Mouse (Mus musculus) forelimb bud, embryonic 11.5 days (tissue): ENCODE results near the gene Fem1a.
"Not testable (repeated sequence)": the region's sequence is repeated elsewhere in the genome, so short reads cannot be mapped to it uniquely, and the experiment has no call there.

Experiments
- DNase-seq: peaks from one replicate; pipeline ENCODE4 v3.0.0-alpha.2; 2012; ENCODE audit warnings: low read depth, low spot score

The Fem1a gene

DNA sequence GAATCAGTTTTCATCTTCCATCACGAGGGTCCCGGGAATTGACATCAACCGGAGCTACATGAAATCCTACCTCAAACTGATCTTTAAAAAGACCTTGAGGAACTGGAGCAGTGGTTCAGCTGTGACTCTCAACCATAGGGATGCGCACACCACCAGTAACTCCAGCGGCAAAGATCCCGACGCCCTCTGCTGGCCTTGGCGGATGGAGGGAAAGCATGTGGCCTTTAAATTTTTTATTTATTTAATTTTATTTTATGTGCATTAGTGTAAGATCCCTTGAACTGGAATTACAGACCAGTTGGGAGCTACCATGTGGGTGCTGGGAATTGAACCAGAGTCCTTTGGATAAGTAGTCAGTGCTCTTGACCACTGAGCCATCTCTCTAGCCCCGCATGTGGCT, 1.2 kb upstream of the Fem1a start:
- no peak for DNase-seq

- DNase-seq: peak; percentile 98
Measured at GRCm38 (mm10) chr17:56255863-56256238, 759 bp upstream of the Fem1a start.

DNA sequence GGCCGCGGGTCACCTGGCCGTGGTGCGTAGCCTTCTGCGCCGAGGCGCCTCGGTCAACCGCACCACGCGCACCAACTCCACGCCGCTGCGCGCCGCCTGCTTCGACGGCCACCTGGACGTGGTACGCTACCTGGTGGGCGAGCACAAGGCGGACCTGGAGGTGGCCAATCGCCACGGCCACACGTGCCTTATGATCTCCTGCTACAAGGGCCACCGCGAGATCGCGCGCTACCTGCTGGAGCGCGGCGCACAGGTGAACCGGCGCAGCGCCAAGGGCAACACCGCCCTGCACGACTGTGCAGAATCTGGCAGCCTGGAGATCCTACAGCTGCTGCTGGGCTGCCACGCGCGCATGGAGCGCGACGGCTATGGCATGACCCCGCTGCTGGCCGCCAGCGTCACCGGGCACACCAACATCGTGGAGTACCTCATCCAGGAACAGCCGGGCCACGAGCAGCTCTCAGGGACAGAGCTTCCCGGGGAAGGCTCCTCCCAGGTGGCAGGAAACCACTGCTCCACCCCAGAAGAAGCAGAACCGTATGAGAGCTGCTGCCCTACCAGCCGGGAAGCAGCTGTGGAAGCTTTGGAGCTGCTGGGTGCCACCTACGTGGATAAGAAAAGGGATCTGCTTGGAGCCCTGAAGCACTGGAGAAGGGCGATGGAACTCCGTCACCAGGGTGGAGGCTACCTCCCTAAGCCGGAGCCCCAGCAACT, 728 bp downstream of the Fem1a start:
- DNase-seq: no peak

DNA sequence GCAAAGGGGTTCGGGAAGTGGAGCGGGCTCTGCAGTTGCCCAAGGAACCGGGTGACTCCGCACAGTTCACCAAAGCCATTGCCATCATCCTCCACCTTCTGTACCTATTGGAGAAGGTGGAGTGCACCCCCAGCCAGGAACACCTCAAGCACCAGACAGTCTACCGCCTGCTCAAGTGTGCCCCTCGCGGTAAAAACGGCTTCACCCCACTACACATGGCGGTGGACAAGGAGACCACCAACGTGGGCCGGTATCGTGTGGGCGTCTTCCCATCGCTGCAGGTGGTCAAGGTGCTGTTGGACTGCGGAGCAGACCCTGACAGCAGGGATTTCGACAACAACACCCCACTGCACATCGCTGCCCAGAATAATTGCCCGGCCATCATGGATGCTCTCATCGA, 1.7 kb downstream of the Fem1a start:
- DNase-seq: not testable (repeated sequence)

DNA sequence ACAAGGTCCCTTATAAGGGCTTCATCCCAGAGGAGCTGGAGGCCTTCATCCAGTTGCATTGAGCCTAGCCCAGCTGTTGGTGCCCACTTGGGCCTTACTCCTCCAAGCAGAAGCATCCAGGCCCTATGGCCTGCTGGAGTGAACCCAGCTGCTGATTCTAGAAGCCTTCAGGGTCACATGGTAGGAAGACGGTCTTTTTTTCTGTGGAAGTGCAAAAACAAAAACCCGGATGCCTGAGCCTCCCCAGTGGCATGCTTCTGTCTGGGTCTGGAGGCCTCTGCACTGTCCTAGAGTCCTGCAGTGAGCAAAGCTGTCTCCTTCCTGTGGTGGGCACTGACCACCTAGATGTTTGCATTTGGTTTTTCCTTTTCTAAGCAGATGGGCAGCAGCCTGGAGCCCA, 2.2 kb downstream of the Fem1a start:
- DNase-seq: not testable (repeated sequence)

GRCm38 (mm10) chr17:56259301-56260037, 2.9 kb downstream of the Fem1a start:
- no peak for DNase-seq

GRCm38 (mm10) chr17:56261166-56261565, 4.6 kb downstream of the Fem1a start:
- DNase-seq: no peak

DNA sequence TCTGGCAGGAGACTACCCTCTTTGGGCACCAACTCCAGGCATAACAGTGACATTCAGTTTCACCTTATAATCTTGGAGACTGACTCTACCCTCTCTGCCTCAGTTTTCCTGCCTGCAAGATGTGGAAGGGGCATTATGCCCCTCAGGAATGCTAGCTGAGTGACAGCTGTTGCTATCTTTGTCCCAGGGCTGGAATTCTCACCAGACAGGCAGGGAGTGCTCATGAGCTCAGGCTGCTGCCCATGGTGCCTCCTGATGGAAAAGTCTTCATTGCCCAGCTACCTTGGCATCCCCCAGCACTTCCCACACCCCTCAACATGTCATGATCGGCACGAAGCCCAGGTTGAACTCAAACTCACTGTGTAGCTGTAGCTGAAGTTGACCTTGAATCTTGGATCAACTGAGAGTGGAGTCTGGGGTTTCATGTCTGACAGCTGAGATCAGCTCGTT, 6.1 kb downstream of the Fem1a start:
- no peak for DNase-seq

- peak; percentile 76 for DNase-seq
Measured at GRCm38 (mm10) chr17:56264020-56264419, 7.4 kb downstream of the Fem1a start.

DNA sequence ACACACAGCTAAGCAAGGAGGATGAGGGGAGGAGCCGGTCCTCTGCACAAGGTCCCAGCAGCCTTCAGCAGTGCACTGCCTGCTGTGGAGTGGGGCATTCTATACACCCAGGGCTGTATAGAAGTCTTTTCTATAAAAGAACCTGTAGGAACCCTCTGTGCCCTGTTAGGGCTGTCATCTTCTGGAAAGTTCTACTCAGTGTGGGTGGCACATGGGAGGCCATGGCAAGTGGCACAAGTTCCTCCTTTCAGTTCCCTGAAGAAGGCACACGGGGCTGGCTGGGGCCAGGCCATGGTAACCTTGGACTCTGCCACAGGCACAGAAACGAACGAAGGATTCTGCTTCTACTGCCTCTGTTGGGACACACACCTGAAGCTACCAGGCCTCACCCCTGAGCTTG, 8.4 kb downstream of the Fem1a start:
- DNase-seq: no peak

DNA sequence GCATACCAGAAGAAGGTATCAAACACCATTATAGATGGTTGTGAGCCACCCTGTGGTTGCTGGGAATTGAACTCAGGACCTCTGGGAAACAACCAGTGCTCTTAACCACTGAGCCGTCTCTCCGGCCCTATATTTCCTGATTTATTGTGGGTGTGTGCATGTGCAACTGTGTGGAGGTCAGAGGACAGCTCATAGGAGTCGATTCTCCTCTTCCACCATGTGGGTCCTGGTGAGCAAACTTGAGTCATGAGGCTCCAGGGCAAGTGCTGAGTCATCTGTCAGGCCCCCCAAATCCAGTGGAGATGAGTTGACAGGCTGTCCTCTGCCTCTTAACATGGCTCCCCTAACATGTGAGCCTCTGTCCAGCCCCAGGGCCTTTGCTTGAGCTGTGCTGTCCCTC, 9.3 kb downstream of the Fem1a start:
- no peak for DNase-seq

GRCm38 (mm10) chr17:56266271-56266670, 9.7 kb downstream of the Fem1a start:
- no peak for DNase-seq

DNA sequence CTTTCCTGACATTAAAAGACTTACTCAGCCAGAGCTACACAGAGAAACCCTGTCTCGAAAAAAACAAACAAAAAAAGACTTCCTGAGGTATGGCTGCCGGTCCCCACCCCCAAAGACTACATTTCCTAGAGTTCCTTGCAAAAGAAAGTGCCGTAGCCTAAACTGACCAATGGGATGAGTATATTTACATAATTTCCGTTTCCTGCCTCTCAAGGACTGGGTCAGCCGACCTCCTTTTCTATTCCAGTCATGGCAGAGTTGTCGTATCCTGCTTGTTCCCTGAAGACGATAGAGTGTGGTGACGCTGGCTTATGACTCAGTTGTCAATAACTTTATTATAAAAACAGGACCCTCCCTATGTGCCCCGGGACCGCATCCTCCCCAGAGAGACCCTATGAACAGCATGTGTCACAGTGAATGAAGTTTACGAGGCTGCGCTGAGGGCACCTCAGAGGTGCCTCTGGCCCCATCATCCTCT, 12.6 kb downstream of the Fem1a start:
- peak; percentile 67 for DNase-seq

GRCm38 (mm10) chr17:56269741-56270140, 13.1 kb downstream of the Fem1a start:
- no peak for DNase-seq

- DNase-seq: no peak
Measured at GRCm38 (mm10) chr17:56271609-56272253, 15.1 kb downstream of the Fem1a start.

- no peak for DNase-seq
Measured at GRCm38 (mm10) chr17:56272644-56273043, 16.0 kb downstream of the Fem1a start.

DNA sequence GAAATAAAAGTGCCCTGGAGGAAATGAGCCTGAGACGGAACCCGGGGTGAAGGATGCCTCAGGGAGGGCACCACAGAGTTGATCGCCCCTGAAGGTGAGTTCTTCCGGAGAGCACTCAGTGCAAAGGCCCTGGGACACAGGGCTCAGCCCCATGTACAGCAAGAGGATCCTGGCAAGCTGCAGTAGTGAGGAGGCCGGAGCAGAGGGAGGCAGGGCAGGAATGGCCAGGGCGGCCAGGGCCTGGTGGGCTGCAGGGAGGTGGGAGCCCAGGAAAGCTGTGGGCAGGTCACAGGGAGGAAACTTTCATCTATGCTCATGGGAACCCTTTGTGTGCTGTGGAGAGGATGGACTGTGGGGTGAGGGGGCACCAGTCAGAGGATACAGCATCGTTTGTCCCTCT, 16.9 kb downstream of the Fem1a start:
- DNase-seq: no peak

GRCm38 (mm10) chr17:56273986-56274385, 17.4 kb downstream of the Fem1a start:
- DNase-seq: no peak

DNA sequence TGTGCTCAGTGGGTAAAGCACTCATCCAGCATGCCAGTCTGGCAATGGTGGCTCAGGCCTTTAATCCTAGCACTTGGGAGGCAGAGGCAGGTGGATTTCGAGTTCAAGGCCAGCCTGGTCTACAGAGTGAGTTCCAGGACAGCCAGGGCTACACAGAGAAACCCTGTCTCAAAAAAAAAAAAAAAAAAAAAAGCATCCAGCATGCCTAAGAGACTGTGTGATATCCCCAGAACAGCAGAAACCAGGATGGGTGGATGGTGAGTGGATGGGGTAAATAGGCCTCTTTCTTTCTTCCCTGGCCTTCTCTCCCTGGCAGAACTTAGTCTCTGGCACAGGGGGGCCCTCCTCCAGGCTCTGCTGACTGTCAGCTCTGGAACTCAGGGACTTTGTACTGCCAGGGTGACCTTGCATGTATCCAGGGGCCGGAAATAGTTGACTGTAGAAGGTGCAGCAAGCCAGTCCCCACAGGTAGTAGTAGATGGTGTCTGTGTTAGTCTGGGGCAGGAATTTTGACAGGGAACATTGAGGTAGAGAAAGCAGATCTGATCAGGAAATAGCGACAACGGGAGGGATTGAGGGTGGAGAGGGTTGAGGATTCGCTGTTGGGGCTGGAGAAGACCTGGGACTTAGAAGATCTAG, 19.4 kb downstream of the Fem1a start:
- no peak for DNase-seq

- peak; percentile 98 for DNase-seq
Measured at GRCm38 (mm10) chr17:56276643-56277566, 20.3 kb downstream of the Fem1a start, which contains the start of gene Ticam1. TSS of gene Ticam1 (minus strand) at chr17:56276786.

GRCm38 (mm10) chr17:56277567-56277893, 20.9 kb downstream of the Fem1a start:
- DNase-seq: no peak
